Mouse (Mus musculus) ovary, adult 18-20 months (tissue): ENCODE measurements around the gene Stx19.
A peak's percentile ranks its signal among the peaks of the same experiment; 100 is the strongest.

ENCODE experiments used
- DNase-seq: peaks from one replicate; pipeline ENCODE4 v3.0.0; 2022; ENCODE audit warnings: low spot score, mixed read lengths

The Stx19 gene

GRCm38 (mm10) chr16:62814491-62814890, at the start of gene Stx19:
Gene Stx19, plus strand, starts transcription at chr16:62814676.
- DNase-seq: no peak

- no peak for DNase-seq
Observed at GRCm38 (mm10) chr16:62773462-62773861, 41.0 kb upstream of the Stx19 start.

GRCm38 (mm10) chr16:62776034-62776433, 38.4 kb upstream of the Stx19 start:
- no peak for DNase-seq

- no peak for DNase-seq
Observed at GRCm38 (mm10) chr16:62778282-62778681, 36.2 kb upstream of the Stx19 start.

GRCm38 (mm10) chr16:62782229-62782628, 32.2 kb upstream of the Stx19 start:
- no peak for DNase-seq

- peak; percentile 92 for DNase-seq
Observed at GRCm38 (mm10) chr16:62786621-62787331, 27.7 kb upstream of the Stx19 start, which contains the start of gene Nsun3. Gene Nsun3, minus strand, starts transcription at chr16:62786818.

GRCm38 (mm10) chr16:62796608-62797007, 17.9 kb upstream of the Stx19 start:
- DNase-seq: no peak

- DNase-seq: no peak
Observed at GRCm38 (mm10) chr16:62798808-62799207, 15.7 kb upstream of the Stx19 start.

- DNase-seq: no peak
Observed at GRCm38 (mm10) chr16:62799426-62799825, 15.1 kb upstream of the Stx19 start.

- DNase-seq: no peak
Observed at GRCm38 (mm10) chr16:62799839-62800238, 14.6 kb upstream of the Stx19 start.

- DNase-seq: no peak
Observed at GRCm38 (mm10) chr16:62804621-62805020, 9.9 kb upstream of the Stx19 start.

GRCm38 (mm10) chr16:62807249-62807979, 7.1 kb upstream of the Stx19 start:
- DNase-seq: no peak

GRCm38 (mm10) chr16:62810855-62811254, 3.6 kb upstream of the Stx19 start:
- no peak for DNase-seq

GRCm38 (mm10) chr16:62813790-62814189, 686 bp upstream of the Stx19 start:
- DNase-seq: no peak

GRCm38 (mm10) chr16:62822472-62822871, 8.0 kb downstream of the Stx19 start:
- no peak for DNase-seq

- DNase-seq: no peak
Observed at GRCm38 (mm10) chr16:62826156-62827001, 11.9 kb downstream of the Stx19 start.

- no peak for DNase-seq
Observed at GRCm38 (mm10) chr16:62832027-62832426, 17.6 kb downstream of the Stx19 start.

GRCm38 (mm10) chr16:62832481-62832880, 18.0 kb downstream of the Stx19 start:
- DNase-seq: no peak

- no peak for DNase-seq
Observed at GRCm38 (mm10) chr16:62834016-62834735, 19.7 kb downstream of the Stx19 start.

GRCm38 (mm10) chr16:62845341-62845740, 30.9 kb downstream of the Stx19 start:
- DNase-seq: no peak

GRCm38 (mm10) chr16:62846498-62847312, 32.2 kb downstream of the Stx19 start, which contains the start of gene Arl13b:
Gene Arl13b, minus strand, starts transcription at chr16:62847040.
- DNase-seq: peak; percentile 95
